Mouse (Mus musculus): ENCODE data around the gene Dgkk.
"Not testable (repeated sequence)": the region's sequence is repeated elsewhere in the genome, so short reads cannot be mapped to it uniquely, and the experiment has no call there.

The Dgkk gene

GRCm38 (mm10) chrX:6779006-6779405 is at the start of gene Dgkk:
Gene Dgkk (plus strand): TSS chrX:6779306.
- CTCF ChIA-PET: not testable (repeated sequence)

DNA sequence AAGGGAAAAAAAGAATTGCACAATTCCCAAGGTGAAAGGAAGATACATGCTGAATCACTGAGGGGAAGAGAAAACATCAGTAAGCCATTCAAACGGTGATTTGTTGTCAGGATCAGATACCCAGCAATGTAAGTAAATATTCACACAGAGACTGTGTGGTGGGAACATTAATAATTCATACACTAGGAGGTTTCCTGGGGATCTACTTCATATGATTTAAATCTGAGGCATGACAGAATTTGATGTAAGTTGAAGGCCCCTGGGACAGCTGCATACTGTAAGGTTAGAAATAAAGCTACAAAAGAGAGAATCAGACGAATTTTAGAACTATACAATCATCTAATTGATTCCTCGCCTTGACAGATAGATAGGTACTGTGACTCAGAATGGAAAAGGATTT is 45.1 kb upstream of the Dgkk start:
- CTCF ChIA-PET: no interaction called here

GRCm38 (mm10) chrX:6750714-6751113 is 28.4 kb upstream of the Dgkk start:
- CTCF ChIA-PET: no interaction called here

- CTCF ChIA-PET: no interaction called here
Measured at GRCm38 (mm10) chrX:6751549-6752047, 27.5 kb upstream of the Dgkk start.

GRCm38 (mm10) chrX:6777489-6778249 is 1.4 kb upstream of the Dgkk start:
- CTCF ChIA-PET: no interaction called here

DNA sequence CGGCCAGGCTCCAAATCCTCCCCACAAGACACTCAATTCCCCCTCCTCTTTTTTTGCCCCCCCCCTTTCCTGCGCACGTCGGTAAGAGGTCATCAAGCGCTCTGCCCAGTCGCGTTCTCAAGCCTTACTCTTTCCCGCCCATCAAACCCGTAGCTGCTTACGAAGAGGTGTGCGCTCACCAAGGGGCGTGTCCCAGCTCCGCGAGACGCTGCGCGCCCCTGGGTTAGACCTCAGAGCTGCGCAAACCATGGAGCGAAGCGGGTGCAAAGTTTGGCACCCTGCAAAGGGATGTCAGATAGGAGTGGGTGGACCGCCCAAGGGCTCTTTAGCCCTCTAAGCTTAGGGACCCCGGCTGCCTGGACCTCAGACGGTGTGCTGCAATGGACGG is 862 bp upstream of the Dgkk start:
- CTCF ChIA-PET: no interaction called here

DNA sequence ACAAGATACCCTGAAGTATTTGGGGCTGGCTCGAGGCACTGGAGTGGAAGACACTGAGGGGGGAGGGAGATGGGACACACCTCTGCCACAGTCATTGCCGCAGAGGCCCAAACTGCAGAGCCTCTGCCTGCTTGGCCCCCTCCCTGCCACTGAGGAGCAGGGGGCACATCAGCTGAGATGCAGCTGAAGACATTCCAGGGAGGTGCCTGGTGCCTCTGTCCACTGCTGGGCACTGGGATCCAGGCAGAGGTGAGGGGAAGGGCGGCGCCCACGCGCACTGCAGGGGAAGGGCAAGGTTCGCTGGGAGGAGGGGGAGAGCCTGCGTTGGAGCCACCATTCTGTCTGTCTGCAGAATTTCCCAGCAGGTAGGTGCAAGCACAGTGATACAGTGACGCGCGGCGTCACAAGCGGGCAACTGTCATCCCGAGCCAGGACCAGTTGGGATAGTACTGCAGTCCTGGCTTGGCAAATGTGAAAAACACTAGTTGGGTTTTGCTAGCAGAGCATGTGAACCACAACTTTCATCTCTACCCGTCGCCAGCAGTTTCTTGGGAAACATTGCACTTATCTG is 948 bp downstream of the Dgkk start:
- CTCF ChIA-PET: no interaction called here

GRCm38 (mm10) chrX:6832553-6832952 is 53.4 kb downstream of the Dgkk start:
- CTCF ChIA-PET: no interaction called here

DNA sequence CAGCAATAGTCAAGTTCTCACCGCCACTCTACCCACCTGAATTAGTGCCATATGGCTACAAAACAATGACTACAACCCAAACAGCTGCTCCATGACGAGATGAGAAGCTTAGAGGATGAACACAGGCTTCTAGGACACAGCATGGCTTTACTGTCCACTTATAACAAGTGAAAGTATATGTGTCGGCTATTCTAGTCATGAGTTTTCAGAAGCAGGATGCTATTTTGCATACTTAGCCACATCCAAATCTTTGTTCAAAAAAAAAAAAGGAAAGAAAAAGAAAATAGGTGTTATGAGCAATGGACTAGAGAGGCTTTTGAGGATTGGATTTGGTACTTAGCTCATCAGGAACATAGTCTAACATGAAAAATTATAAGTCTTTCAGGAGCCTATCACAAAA is 74.4 kb downstream of the Dgkk start:
- CTCF ChIA-PET: no interaction called here

DNA sequence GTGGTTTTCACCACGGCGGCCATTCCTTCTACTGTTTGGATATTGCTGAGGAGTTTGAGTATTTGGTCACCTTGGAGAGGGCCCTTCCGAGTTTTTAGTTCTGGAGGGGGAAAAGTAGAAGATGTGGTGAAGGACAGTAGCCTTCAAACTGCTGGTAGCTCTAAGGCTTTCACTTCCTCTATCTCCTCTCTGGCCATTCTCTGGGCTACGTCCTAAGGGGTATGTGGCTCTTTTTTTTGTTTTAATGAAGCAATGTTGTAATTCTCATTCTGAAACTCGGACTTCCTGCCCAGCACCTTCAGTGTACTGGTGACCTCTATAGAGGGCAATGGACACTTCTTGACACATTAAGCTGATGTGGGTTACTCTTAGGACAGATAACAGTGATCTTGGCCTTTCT is 75.0 kb downstream of the Dgkk start:
- CTCF ChIA-PET: no interaction called here

DNA sequence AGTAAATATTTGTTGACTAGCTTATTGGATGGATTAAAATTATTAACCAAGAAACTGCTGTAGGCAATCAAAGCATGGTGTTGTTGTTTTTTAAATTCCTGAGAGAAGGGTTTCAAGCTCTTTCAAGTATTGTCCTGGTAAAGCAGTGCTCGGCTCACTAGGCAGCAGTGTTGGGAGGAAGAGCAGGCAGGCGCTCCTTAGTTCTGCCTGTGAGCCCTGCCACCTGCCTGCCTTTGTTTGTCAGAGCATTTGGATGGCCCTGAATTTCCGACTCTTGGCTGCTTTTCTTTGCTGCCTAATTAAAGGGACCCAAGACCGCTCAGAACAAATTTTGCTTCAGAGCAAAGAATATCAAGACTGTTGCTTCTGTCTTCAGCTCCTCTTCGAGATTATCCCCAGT is 114.8 kb downstream of the Dgkk start:
- CTCF ChIA-PET: no interaction called here

- CTCF ChIA-PET: no interaction called here
Measured at GRCm38 (mm10) chrX:6911047-6911446, 131.9 kb downstream of the Dgkk start.

GRCm38 (mm10) chrX:6922165-6922564 is 143.1 kb downstream of the Dgkk start:
- CTCF ChIA-PET: no interaction called here

DNA sequence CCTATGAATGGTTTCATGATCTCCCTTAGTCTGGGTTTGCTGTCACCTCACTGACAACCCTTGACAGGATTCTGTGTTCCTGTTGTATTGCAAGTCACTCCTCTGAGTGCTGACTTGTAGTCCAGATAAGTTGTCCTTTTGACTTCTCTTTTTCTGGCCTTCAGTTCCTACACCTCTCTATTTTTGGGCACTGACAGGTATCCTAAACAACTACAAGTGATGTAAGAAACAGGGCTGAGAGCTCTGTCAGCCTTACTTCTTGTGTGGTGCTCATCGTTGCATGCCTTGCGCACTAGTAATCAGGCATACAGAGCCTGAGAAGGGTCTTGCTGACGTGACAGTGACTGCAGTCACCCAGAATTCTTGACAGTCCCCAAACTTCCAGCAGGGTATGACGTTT is 147.1 kb downstream of the Dgkk start:
- CTCF ChIA-PET: no interaction called here

- CTCF ChIA-PET: no interaction called here
Measured at GRCm38 (mm10) chrX:6968598-6968997, 189.5 kb downstream of the Dgkk start.

DNA sequence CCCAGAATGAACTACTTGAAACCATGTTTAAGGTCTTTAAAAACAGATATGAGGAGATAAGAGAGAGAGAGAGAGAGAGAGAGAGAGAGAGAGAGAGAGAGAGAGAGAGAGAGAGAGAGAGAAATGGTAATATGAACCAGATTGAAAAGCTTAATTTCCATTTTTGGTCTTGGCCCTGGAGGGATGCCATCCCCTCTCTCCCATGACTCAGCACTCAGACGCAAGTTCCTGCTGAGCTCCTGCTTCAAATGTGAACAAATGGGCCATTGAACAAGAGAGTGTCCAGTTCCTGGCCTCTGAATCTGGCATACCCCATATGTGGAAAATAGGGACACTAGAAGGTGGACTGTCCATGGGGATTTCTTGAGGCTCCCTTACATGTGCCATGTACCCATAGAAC is 192.8 kb downstream of the Dgkk start:
- CTCF ChIA-PET: no interaction called here

DNA sequence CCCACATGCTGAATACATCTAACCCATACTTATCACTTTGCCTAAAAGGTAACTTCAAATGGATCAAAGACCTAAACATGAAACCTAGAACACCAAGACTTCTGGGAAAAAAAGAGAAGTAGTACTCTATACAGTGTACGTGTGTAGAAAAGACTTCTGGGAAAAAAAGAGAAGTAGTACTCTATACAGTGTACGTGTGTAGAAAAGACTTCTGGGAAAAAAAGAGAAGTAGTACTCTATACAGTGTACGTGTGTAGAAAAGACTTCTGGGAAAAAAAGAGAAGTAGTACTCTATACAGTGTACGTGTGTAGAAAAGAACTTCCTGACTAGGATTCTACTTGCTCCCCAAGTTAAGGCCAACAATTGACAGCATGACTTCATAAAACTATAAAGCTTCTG is 204.8 kb downstream of the Dgkk start:
- CTCF ChIA-PET: not testable (repeated sequence)

All from spleen, embryonic (tissue).